Mouse (Mus musculus) kidney, adult 2 months (tissue): ENCODE measurements around the gene Tmem243.

Experiments used
- CTCF ChIP-seq: fragments of 200-500 bp; conservative IDR thresholded peaks from 2 replicates; pipeline ENCODE4 v1.5.1; 2011; ENCODE audit warnings: low read depth, mild to moderate bottlenecking, control low read depth, low read length, moderate library complexity, mixed read lengths; ENCODE audit not compliant: insufficient read depth, insufficient read length
- POLR2A ChIP-seq: fragments of 200-500 bp; IDR thresholded peaks from one replicate; pipeline ENCODE4 v1.6.1; 2011; ENCODE audit warnings: low read depth, low read length, control low read depth

DNA sequence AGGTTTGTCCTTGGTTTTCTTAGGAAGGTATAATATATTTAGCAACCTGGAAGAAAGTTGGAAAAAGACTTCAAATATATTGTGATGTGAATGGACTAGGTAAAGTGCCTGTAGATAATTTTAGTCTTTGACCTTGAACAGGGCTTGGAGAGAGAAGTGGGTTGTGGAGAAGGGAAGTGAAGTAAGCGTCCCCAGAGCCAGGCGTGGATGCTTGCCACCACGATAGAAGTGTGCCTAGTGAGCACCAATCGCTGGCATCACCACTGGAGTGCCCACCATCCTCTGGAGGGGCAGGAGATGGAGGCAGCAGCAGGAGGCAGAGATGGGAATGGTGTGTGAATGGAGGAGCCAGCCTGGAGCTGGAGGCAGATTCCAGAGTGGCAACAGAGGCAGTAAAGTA lies 7.0 kb upstream of the Tmem243 start:
- TF ChIP-seq CTCF (no peak), POLR2A (no peak)
